Mouse (Mus musculus): Measurements from ENCODE around the gene Slc25a44. TPM values are rescaled to one million over a fixed set of nuclear protein-coding genes. Genes with fewer than 3 reads are reported as not detected.

Gene Slc25a44
- polyA plus RNA-seq, 1 experiment from 2014 or later, result 14.9 TPM

Small RNA genes lying within 50 kb of the gene (microRNA-seq; reads per million reads assigned to microRNA genes)
- not detected for gene Mir7011

Other genes with a start within 250 kb of the Slc25a44 start
- 14.5 and 16.0 TPM in 2 replicates for gene Rhbg, start 170.4 kb downstream of the Slc25a44 start, polyA plus RNA-seq (2016; fragmentation: Nextera tagmentation; extraction: Ambion mirVana)
- 0.20 TPM in 1 of 2 replicates, not detected in the other for gene Gm38392, start 137.9 kb downstream of the Slc25a44 start, polyA plus RNA-seq (2016; fragmentation: Nextera tagmentation; extraction: Ambion mirVana)
- 9.8 and 10.4 TPM in 2 replicates for gene Tsacc, start 128.1 kb downstream of the Slc25a44 start, polyA plus RNA-seq (2016; fragmentation: Nextera tagmentation; extraction: Ambion mirVana)
- 448 and 488 TPM in 2 replicates for gene Cct3, start 128.0 kb downstream of the Slc25a44 start, polyA plus RNA-seq (2016; fragmentation: Nextera tagmentation; extraction: Ambion mirVana)
- 93.8 and 96.4 TPM in 2 replicates for gene Glmp, start 100.1 kb downstream of the Slc25a44 start, polyA plus RNA-seq (2016; fragmentation: Nextera tagmentation; extraction: Ambion mirVana)
- gene Tmem79, start 89.0 kb downstream of the Slc25a44 start, polyA plus RNA-seq (2016; fragmentation: Nextera tagmentation; extraction: Ambion mirVana), result 1.6 and 2.0 TPM in 2 replicates
- 56.1 and 58.8 TPM in 2 replicates for gene Smg5, start 88.9 kb downstream of the Slc25a44 start, polyA plus RNA-seq (2016; fragmentation: Nextera tagmentation; extraction: Ambion mirVana)
- gene Paqr6, start 60.6 kb downstream of the Slc25a44 start, polyA plus RNA-seq (2016; fragmentation: Nextera tagmentation; extraction: Ambion mirVana), result 9.2 and 10.0 TPM in 2 replicates
- 0.11 and 0.13 TPM in 2 replicates for gene Bglap3, start 52.4 kb downstream of the Slc25a44 start, polyA plus RNA-seq (2016; fragmentation: Nextera tagmentation; extraction: Ambion mirVana)
- not detected in 2 replicates for gene Bglap2, start 46.4 kb downstream of the Slc25a44 start, polyA plus RNA-seq (2016; fragmentation: Nextera tagmentation; extraction: Ambion mirVana)
- not detected in 2 replicates for gene Bglap, start 40.7 kb downstream of the Slc25a44 start, polyA plus RNA-seq (2016; fragmentation: Nextera tagmentation; extraction: Ambion mirVana)
- gene Pmf1, start 14.8 kb downstream of the Slc25a44 start, polyA plus RNA-seq (2016; fragmentation: Nextera tagmentation; extraction: Ambion mirVana), result 104 and 115 TPM in 2 replicates
- gene Sema4a, start 36.0 kb upstream of the Slc25a44 start, polyA plus RNA-seq (2016; fragmentation: Nextera tagmentation; extraction: Ambion mirVana), result 14.4 and 17.6 TPM in 2 replicates
- 189 TPM in 2 replicates for gene Lmna, start 84.8 kb upstream of the Slc25a44 start, polyA plus RNA-seq (2016; fragmentation: Nextera tagmentation; extraction: Ambion mirVana)
- 2.8 and 3.1 TPM in 2 replicates for gene Mex3a, start 107.3 kb upstream of the Slc25a44 start, polyA plus RNA-seq (2016; fragmentation: Nextera tagmentation; extraction: Ambion mirVana)
- 0.70 TPM in 1 of 2 replicates, not detected in the other for gene Rab25, start 123.2 kb upstream of the Slc25a44 start, polyA plus RNA-seq (2016; fragmentation: Nextera tagmentation; extraction: Ambion mirVana)
- gene Lamtor2, start 127.9 kb upstream of the Slc25a44 start, polyA plus RNA-seq (2016; fragmentation: Nextera tagmentation; extraction: Ambion mirVana), result 101 and 102 TPM in 2 replicates
- 37.9 and 39.5 TPM in 2 replicates for gene Ubqln4, start 128.6 kb upstream of the Slc25a44 start, polyA plus RNA-seq (2016; fragmentation: Nextera tagmentation; extraction: Ambion mirVana)
- gene Ssr2, start 150.7 kb upstream of the Slc25a44 start, polyA plus RNA-seq (2016; fragmentation: Nextera tagmentation; extraction: Ambion mirVana), result 172 and 177 TPM in 2 replicates
- 30.5 and 33.0 TPM in 2 replicates for gene Arhgef2, start 180.8 kb upstream of the Slc25a44 start, polyA plus RNA-seq (2016; fragmentation: Nextera tagmentation; extraction: Ambion mirVana)
- not detected in 2 replicates for gene Rxfp4, start 228.0 kb upstream of the Slc25a44 start, polyA plus RNA-seq (2016; fragmentation: Nextera tagmentation; extraction: Ambion mirVana)